Mouse (Mus musculus): ENCODE results near the gene Pard3b.

GRCm38 (mm10) chr1:61641880-61642279 lies 3.3 kb downstream of the Pard3b start:
- TF ChIP-seq CTCF (IDR thresholded peaks at IDR 0.05; ENCODE audit: low read depth, low read length) (no peak), POLR2A (IDR thresholded peaks at IDR 0.05; ENCODE audit: extremely low read depth, insufficient read depth, low read length) (no peak)

Measured in liver, adult 2 months (tissue).